Mouse (Mus musculus) telencephalon, adult 2 months (tissue): ENCODE data around the gene Bsn.

Experiments used
- DNase-seq: peaks from one replicate; pipeline ENCODE4 v3.0.0-alpha.2; 2011; ENCODE audit warnings: low read depth, low spot score

Bsn gene

GRCm38 (mm10) chr9:108093586-108093985 is 96.6 kb downstream of the Bsn start:
- DNase-seq, result no peak

- no peak for DNase-seq
Measured at GRCm38 (mm10) chr9:108090611-108091120, 99.5 kb downstream of the Bsn start.

DNA sequence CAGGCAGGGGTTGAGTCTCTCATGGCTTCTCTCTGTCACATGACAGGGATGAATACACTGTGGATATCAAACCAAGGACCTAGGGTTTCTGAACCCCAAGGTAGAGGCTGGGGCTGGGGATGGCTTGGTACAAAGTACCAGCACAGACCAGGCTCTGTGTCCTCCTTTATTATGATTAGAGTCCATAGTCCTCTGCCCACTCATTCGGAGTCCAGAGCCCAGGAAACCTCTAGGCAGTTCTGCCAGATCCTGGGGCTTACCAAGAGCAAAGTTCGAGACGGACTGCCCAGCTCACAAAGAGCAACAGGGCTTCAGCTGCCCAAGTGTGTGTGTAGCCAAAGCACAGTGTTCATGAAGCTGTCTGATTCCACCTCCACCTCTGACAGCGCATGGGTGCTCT is 104.9 kb downstream of the Bsn start:
- DNase-seq, result no peak

DNA sequence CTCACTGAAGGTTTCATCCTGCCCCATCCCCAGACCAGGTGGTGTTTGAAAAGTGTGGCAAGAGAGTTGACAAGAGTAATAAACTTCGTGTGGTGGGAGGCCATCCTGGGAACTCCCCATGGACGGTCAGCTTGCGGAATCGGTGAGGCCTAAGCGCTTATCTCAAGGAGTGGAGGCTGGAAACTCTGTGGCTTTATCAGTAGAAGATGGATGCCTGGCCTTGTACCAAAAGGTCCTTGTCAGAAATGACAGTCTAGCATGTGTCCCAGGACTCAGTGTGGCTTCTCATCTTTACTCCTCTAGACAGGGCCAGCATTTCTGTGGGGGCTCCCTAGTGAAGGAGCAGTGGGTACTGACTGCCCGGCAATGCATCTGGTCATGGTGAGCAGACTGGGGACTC is 106.6 kb downstream of the Bsn start:
- no peak for DNase-seq

DNA sequence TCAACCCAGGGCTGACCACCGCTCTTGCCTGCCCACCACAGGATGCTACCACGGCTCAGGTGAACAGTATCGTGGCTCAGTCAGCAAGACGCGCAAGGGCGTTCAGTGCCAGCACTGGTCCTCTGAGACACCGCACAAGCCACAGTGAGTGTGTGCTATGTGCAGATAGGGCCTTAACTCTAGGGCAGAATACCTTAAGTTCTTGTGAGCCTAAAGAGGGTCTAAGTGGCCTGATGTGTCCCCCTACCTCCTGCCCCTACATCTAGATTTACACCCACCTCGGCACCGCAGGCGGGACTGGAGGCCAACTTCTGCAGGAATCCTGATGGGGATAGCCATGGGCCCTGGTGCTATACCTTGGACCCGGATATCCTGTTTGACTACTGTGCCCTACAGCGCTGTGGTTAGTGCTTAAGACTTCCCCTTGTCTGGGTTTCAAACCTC is 107.2 kb downstream of the Bsn start, which contains the start of gene Rnf123:
TSS of gene Rnf123 (minus strand) at position 359 of the 444 bp plus-strand sequence.
- DNase-seq, result no peak

DNA sequence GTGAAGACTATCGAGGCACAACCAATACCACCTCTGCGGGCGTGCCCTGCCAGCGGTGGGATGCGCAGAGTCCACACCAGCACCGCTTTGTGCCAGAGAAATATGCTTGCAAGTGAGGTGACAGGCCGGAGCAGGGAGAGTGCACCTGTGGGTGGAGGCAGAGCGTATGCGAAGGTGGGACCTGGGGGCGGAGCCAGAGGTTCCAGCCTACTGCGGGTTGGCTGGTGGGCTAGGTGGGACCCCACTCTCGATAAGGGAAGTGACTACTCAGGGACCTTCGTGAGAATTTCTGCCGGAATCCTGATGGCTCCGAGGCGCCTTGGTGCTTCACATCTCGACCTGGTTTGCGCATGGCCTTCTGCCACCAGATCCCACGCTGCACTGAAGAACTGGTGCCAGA is 107.6 kb downstream of the Bsn start:
- no peak for DNase-seq

- DNase-seq, result no peak
Measured at GRCm38 (mm10) chr9:108080168-108080567, 110.0 kb downstream of the Bsn start, which contains the start of gene Mst1. Mst1 (plus strand) TSS chr9:108080436.

- no peak for DNase-seq
Measured at GRCm38 (mm10) chr9:108073141-108073930, 116.8 kb downstream of the Bsn start.

- no peak for DNase-seq
Measured at GRCm38 (mm10) chr9:108072481-108072924, 117.7 kb downstream of the Bsn start.

- no peak for DNase-seq
Measured at GRCm38 (mm10) chr9:108071801-108072200, 118.4 kb downstream of the Bsn start.

DNA sequence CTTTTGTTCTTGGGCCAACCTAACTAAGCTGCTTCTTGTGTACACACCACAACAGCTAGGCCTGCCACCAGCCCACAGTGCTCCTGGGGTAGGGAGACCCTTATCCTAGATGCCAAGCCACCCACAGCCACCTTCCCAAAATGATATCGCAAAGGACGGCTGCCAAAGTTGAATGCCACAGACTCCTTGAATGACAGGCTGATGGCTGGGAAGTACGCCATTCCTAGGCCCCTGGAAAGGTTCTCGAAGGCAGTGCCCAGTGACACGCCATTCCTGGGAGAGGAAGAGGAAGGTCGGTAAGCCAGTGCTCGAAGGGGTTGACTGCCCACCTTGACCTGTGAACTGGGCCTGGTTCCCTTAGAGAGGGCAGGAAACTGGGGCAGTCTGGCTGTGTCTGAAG is 120.7 kb downstream of the Bsn start:
- DNase-seq, result no peak

GRCm38 (mm10) chr9:108069007-108069406 is 121.2 kb downstream of the Bsn start:
- no peak for DNase-seq

- peak; percentile 60 for DNase-seq
Measured at GRCm38 (mm10) chr9:108067900-108068299, 122.3 kb downstream of the Bsn start.

DNA sequence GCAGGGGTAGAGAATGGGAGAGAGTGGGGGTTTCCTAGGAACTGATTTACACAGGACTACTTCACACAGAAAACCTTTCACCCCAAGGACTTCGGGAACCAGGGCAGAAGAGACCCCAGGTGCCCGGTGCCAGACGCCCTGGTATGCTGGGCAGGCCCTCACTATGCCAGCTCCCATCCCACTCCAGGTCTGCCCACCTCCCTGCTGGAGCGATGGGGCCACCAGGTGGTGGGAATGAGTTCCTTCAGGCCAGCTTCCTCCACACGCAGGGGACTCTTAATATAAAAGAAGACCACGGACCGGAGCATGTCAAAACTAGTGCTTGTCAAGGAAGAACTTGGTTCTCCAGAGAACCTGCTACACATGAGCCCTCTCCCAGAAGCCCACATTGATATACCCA is 123.0 kb downstream of the Bsn start:
- DNase-seq, result no peak

GRCm38 (mm10) chr9:108065491-108066011 is 124.6 kb downstream of the Bsn start:
- DNase-seq, result peak; percentile 42

GRCm38 (mm10) chr9:108063361-108063760 is 126.8 kb downstream of the Bsn start:
- no peak for DNase-seq

DNA sequence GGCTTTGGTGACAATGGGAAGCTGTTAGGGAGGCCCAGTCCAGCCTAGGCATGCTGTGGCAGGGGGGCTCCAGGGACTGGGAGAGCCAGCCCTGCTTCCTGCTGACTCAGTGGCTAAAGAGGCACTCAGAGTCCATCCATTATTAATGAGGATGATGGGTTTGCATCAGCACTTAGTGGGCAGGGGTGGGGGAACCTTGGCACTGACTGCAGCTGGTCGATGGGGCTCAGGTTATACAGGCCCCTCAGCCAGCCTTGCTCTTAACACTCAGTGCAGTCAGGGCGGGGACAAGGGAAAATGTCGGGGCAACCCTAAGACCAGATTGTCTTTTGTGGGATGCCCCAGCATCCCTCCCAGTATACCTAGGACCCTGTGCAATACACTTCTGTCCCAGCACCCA is 128.0 kb downstream of the Bsn start:
- DNase-seq, result no peak

DNA sequence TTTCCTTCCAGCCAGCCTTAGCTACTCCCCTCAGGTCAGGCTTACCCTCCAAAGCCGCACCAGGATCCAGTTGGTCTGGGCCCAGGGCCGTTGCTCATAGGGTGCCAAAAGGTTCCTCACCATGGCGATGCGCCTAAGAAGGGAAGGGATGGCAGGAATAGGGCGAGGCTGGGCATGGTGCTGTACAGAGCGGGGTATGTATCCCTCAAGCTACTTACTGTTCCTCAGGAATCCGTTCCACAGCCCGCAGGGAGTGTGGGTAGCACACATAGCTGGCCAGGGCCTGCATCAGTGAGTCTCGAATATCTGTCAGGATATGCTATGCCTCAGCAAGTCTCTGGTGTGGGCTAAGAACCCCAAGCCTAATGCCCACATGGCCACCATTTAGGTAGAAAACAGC is 131.9 kb downstream of the Bsn start:
- no peak for DNase-seq

GRCm38 (mm10) chr9:108057262-108057562 is 133.0 kb downstream of the Bsn start:
- DNase-seq, result no peak

GRCm38 (mm10) chr9:108056361-108057261 is 133.6 kb downstream of the Bsn start:
- no peak for DNase-seq

DNA sequence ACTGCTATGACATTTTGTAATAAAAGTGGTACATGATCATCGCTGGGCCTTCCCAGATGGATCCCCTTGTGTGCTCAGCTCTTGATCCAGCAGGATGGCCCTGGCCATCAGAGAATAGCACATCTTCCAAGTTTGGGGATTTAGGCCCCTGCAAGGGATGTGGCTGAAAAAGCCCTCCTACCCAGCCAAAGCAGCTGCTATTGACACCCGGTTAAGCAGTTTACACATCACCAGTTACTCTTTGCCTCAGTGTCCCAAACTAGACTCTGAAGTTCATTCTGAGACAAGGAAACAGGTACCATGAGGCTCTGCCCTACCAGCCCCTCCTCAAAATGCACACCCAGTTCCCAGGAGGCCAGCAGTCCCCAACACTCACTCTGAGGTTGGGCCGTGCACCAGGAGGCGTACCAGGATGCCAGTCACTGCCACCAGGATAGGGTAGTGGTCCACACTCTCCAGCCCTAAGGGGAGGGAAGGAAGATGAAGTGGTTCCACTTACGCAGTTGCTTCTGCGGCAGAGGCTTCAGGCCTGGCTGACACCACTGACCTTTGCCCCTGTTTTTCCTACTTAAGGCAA is 134.4 kb downstream of the Bsn start:
- no peak for DNase-seq

DNA sequence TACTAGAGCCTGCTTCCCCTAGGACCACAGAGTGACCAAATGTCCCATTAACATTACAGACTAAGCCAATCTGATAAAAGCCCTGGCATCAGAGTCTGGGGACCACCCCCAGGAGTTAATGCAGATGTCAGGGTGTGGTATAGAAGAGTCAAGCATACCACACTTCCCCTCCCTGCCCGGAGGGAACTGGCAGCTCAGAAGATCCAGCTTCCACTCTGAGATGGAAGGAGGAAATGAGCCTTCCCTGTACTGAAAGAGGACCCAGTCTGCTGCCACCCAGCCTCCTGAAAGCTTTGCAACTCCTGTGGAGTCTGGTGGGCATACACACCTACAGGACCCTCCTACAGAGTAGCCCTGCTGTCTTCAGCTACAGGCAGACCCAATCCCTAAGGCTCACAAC is 135.1 kb downstream of the Bsn start:
- no peak for DNase-seq
